Mouse (Mus musculus) cortical plate, adult 2 months (tissue): ENCODE data around the gene Aff3.

ENCODE experiments used
- CTCF ChIP-seq: fragments of 200-500 bp; IDR thresholded peaks from 2 replicates; pipeline ENCODE4 v1.5.1; 2011; ENCODE audit warnings: mild to moderate bottlenecking, control low read depth, low read length; ENCODE audit not compliant: insufficient read depth; ENCODE audit errors: extremely low read depth
- POLR2A ChIP-seq: fragments of 200-500 bp; IDR thresholded peaks from 2 replicates; pipeline ENCODE4 v1.6.1; 2011; ENCODE audit warnings: mild to moderate bottlenecking, low read length, control low read depth; ENCODE audit not compliant: insufficient read depth; ENCODE audit errors: extremely low read depth

DNA sequence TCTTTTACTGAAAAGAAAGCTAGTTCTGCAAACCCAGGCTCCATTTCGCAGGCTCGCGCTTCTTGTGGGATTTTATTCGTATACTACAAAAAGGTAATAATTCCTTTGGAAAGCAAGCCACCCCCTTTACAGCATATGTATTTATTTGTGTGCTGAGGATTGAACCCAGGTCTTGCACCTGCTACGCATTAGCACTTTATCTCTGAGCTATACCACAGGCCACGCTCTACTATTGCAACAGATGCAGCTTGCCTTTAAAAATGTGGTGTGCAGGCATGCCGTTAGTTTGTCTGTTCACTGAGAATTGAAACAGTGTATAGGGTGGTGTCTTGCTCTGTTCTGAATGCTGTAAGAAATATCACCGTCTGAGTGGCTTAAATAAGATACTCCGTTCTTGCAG lies 426.9 kb downstream of the Aff3 start:
- TF ChIP-seq CTCF: no peak
- TF ChIP-seq POLR2A: no peak
